Mouse (Mus musculus): ENCODE measurements around the gene Lmo1. TPM values are rescaled to one million over a fixed set of nuclear protein-coding genes. Genes with fewer than 3 reads are reported as not detected.

Lmo1 gene
- polyA plus RNA-seq, 1 experiment from 2014 or later: 2.6 TPM

- Histone ChIP-seq H3K9ac (ENCODE audit: low read length) (no peak overlapping the region), H3K4me1 (ENCODE audit: control insufficient read depth in 2 of 2, insufficient read depth in 2 of 2, low read length in 2 of 2) (no peaks in the 10 kb centered on the region; a peak in 1 of 4 replicates), H3K9me3 (ENCODE audit: control insufficient read depth, low read length) (no peaks in the 10 kb centered on the region), H3K27ac (replicated peaks in 1 of 2; ENCODE audit: control insufficient read depth in 1 of 2, insufficient read depth in 1 of 2, low read depth in 2 of 2, low read length in 2 of 2) (no peak overlapping the region), H3K36me3 (ENCODE audit: control insufficient read depth, insufficient read depth, low read length) (no peaks in the 10 kb centered on the region), H3K4me3 (ENCODE audit: control insufficient read depth in 1 of 2, insufficient read depth in 1 of 2, low read depth in 1 of 2, low read length in 2 of 2) (no peak overlapping the region), H3K27me3 (ENCODE audit: control insufficient read depth, insufficient read depth, low read length) (peaks cover 4% of the 10 kb centered on the region; the same call in 1 of the 2 replicates), H3K4me2 (ENCODE audit: low read length) (no peak overlapping the region)
- 44% methylated on average over 8 of the region's 8 CpGs for WGBS
- no peak for ATAC-seq (ENCODE audit: insufficient number of reproducible peaks, insufficient read depth, low FRiP score, low read depth)
Measured at GRCm38 (mm10) chr7:109145211-109145610, 29.8 kb downstream of the Lmo1 start.

GRCm38 (mm10) chr7:109144705-109145104 is 30.3 kb downstream of the Lmo1 start:
- H3K4me3 ChIP-seq (ENCODE audit: control insufficient read depth in 1 of 2, insufficient read depth in 1 of 2, low read depth in 1 of 2, low read length in 2 of 2): no peak overlapping the region
- H3K36me3 ChIP-seq (ENCODE audit: control insufficient read depth, insufficient read depth, low read length): no peaks in the 10 kb centered on the region
- H3K9me3 ChIP-seq (ENCODE audit: control insufficient read depth, low read length): no peaks in the 10 kb centered on the region
- H3K27ac ChIP-seq (replicated peaks in 1 of 2; ENCODE audit: control insufficient read depth in 1 of 2, insufficient read depth in 1 of 2, low read depth in 2 of 2, low read length in 2 of 2): no peak overlapping the region
- H3K4me1 ChIP-seq (ENCODE audit: control insufficient read depth in 2 of 2, insufficient read depth in 2 of 2, low read length in 2 of 2): no peaks in the 10 kb centered on the region; a peak in 1 of 4 replicates
- H3K4me2 ChIP-seq (ENCODE audit: low read length): no peak overlapping the region
- WGBS: 52% methylated on average over 11 of the region's 11 CpGs
- no peak for ATAC-seq (ENCODE audit: insufficient number of reproducible peaks, insufficient read depth, low FRiP score, low read depth)
- H3K9ac ChIP-seq (ENCODE audit: low read length): no peak overlapping the region
- peaks cover 4% of the 10 kb centered on the region; the same call in 1 of the 2 replicates for H3K27me3 ChIP-seq (ENCODE audit: control insufficient read depth, insufficient read depth, low read length)

- no peak overlapping the region for H3K4me2 ChIP-seq (ENCODE audit: low read length)
- no peak overlapping the region for H3K9ac ChIP-seq (ENCODE audit: low read length)
- peaks cover 4% of the 10 kb centered on the region; the same call in 1 of the 2 replicates for H3K27me3 ChIP-seq (ENCODE audit: control insufficient read depth, insufficient read depth, low read length)
- no peak overlapping the region for H3K27ac ChIP-seq (replicated peaks in 1 of 2; ENCODE audit: control insufficient read depth in 1 of 2, insufficient read depth in 1 of 2, low read depth in 2 of 2, low read length in 2 of 2)
- WGBS: 64% methylated on average over 2 of the region's 2 CpGs
- ATAC-seq (ENCODE audit: insufficient number of reproducible peaks, insufficient read depth, low FRiP score, low read depth): no peak
- no peaks in the 10 kb centered on the region for H3K36me3 ChIP-seq (ENCODE audit: control insufficient read depth, insufficient read depth, low read length)
- no peaks in the 10 kb centered on the region; a peak in 1 of 4 replicates for H3K4me1 ChIP-seq (ENCODE audit: control insufficient read depth in 2 of 2, insufficient read depth in 2 of 2, low read length in 2 of 2)
- H3K9me3 ChIP-seq (ENCODE audit: control insufficient read depth, low read length): no peaks in the 10 kb centered on the region
- H3K4me3 ChIP-seq (ENCODE audit: control insufficient read depth in 1 of 2, insufficient read depth in 1 of 2, low read depth in 1 of 2, low read length in 2 of 2): no peak overlapping the region
Measured at GRCm38 (mm10) chr7:109142564-109142963, 32.4 kb downstream of the Lmo1 start.

- Histone ChIP-seq H3K27ac (replicated peaks in 1 of 2; ENCODE audit: control insufficient read depth in 1 of 2, insufficient read depth in 1 of 2, low read depth in 2 of 2, low read length in 2 of 2) (no peak overlapping the region), H3K4me3 (ENCODE audit: control insufficient read depth in 1 of 2, insufficient read depth in 1 of 2, low read depth in 1 of 2, low read length in 2 of 2) (no peak overlapping the region), H3K9ac (ENCODE audit: low read length) (no peak overlapping the region), H3K27me3 (ENCODE audit: control insufficient read depth, insufficient read depth, low read length) (peaks cover 4% of the 10 kb centered on the region; the same call in 1 of the 2 replicates), H3K36me3 (ENCODE audit: control insufficient read depth, insufficient read depth, low read length) (no peaks in the 10 kb centered on the region), H3K9me3 (ENCODE audit: control insufficient read depth, low read length) (no peaks in the 10 kb centered on the region), H3K4me1 (ENCODE audit: control insufficient read depth in 2 of 2, insufficient read depth in 2 of 2, low read length in 2 of 2) (no peaks in the 10 kb centered on the region; a peak in 1 of 4 replicates), H3K4me2 (ENCODE audit: low read length) (no peak overlapping the region)
- WGBS: 59% methylated on average over 3 of the region's 3 CpGs
- ATAC-seq (ENCODE audit: insufficient number of reproducible peaks, insufficient read depth, low FRiP score, low read depth): no peak
Measured at GRCm38 (mm10) chr7:109141753-109142152, 33.3 kb downstream of the Lmo1 start.

GRCm38 (mm10) chr7:109141054-109141453 is 34.0 kb downstream of the Lmo1 start:
- H3K4me3 ChIP-seq (ENCODE audit: control insufficient read depth in 1 of 2, insufficient read depth in 1 of 2, low read depth in 1 of 2, low read length in 2 of 2): no peak overlapping the region
- no peaks in the 10 kb centered on the region; a peak in 1 of 4 replicates for H3K4me1 ChIP-seq (ENCODE audit: control insufficient read depth in 2 of 2, insufficient read depth in 2 of 2, low read length in 2 of 2)
- H3K27me3 ChIP-seq (ENCODE audit: control insufficient read depth, insufficient read depth, low read length): peaks cover 4% of the 10 kb centered on the region; the same call in 1 of the 2 replicates
- no peak overlapping the region for H3K9ac ChIP-seq (ENCODE audit: low read length)
- ATAC-seq (ENCODE audit: insufficient number of reproducible peaks, insufficient read depth, low FRiP score, low read depth): no peak
- 49% methylated on average over 2 of the region's 2 CpGs for WGBS
- no peak overlapping the region for H3K4me2 ChIP-seq (ENCODE audit: low read length)
- H3K27ac ChIP-seq (replicated peaks in 1 of 2; ENCODE audit: control insufficient read depth in 1 of 2, insufficient read depth in 1 of 2, low read depth in 2 of 2, low read length in 2 of 2): no peak overlapping the region
- no peaks in the 10 kb centered on the region for H3K36me3 ChIP-seq (ENCODE audit: control insufficient read depth, insufficient read depth, low read length)
- no peaks in the 10 kb centered on the region for H3K9me3 ChIP-seq (ENCODE audit: control insufficient read depth, low read length)

- Histone ChIP-seq H3K27me3 (ENCODE audit: control insufficient read depth, insufficient read depth, low read length) (peaks cover 4% of the 10 kb centered on the region; the same call in 1 of the 2 replicates), H3K27ac (replicated peaks in 1 of 2; ENCODE audit: control insufficient read depth in 1 of 2, insufficient read depth in 1 of 2, low read depth in 2 of 2, low read length in 2 of 2) (no peak overlapping the region), H3K4me3 (ENCODE audit: control insufficient read depth in 1 of 2, insufficient read depth in 1 of 2, low read depth in 1 of 2, low read length in 2 of 2) (no peak overlapping the region), H3K9me3 (ENCODE audit: control insufficient read depth, low read length) (no peaks in the 10 kb centered on the region), H3K4me1 (ENCODE audit: control insufficient read depth in 2 of 2, insufficient read depth in 2 of 2, low read length in 2 of 2) (no peaks in the 10 kb centered on the region; a peak in 1 of 4 replicates), H3K36me3 (ENCODE audit: control insufficient read depth, insufficient read depth, low read length) (no peaks in the 10 kb centered on the region), H3K4me2 (ENCODE audit: low read length) (no peak overlapping the region), H3K9ac (ENCODE audit: low read length) (no peak overlapping the region)
- WGBS: 5% methylated on average over 3 of the region's 3 CpGs
- ATAC-seq (ENCODE audit: insufficient number of reproducible peaks, insufficient read depth, low FRiP score, low read depth): no peak
Measured at GRCm38 (mm10) chr7:109139405-109139804, 35.6 kb downstream of the Lmo1 start.

GRCm38 (mm10) chr7:109137441-109137840 is 37.6 kb downstream of the Lmo1 start:
- WGBS: 68% methylated on average over 8 of the region's 8 CpGs

GRCm38 (mm10) chr7:109131565-109131964 is 43.4 kb downstream of the Lmo1 start:
- ATAC-seq (ENCODE audit: insufficient number of reproducible peaks, insufficient read depth, low FRiP score, low read depth): no peak
- 46% methylated on average over 2 of the region's 2 CpGs for WGBS
- H3K27me3 ChIP-seq (ENCODE audit: control insufficient read depth, insufficient read depth, low read length): no peaks in the 10 kb centered on the region
- no peaks in the 10 kb centered on the region for H3K36me3 ChIP-seq (ENCODE audit: control insufficient read depth, insufficient read depth, low read length)
- H3K27ac ChIP-seq (replicated peaks in 1 of 2; ENCODE audit: control insufficient read depth in 1 of 2, insufficient read depth in 1 of 2, low read depth in 2 of 2, low read length in 2 of 2): no peak overlapping the region
- no peak overlapping the region for H3K4me3 ChIP-seq (ENCODE audit: control insufficient read depth in 1 of 2, insufficient read depth in 1 of 2, low read depth in 1 of 2, low read length in 2 of 2)
- H3K9ac ChIP-seq (ENCODE audit: low read length): no peak overlapping the region
- H3K9me3 ChIP-seq (ENCODE audit: control insufficient read depth, low read length): no peaks in the 10 kb centered on the region
- H3K4me1 ChIP-seq (ENCODE audit: control insufficient read depth in 2 of 2, insufficient read depth in 2 of 2, low read length in 2 of 2): no peaks in the 10 kb centered on the region
- no peak overlapping the region for H3K4me2 ChIP-seq (ENCODE audit: low read length)

More at GRCm38 (mm10) chr7:109137441-109137840, 37.6 kb downstream of the Lmo1 start:
- ATAC-seq (ENCODE audit: insufficient number of reproducible peaks, insufficient read depth, low FRiP score, low read depth): no peak
- no peaks in the 10 kb centered on the region for H3K27me3 ChIP-seq (ENCODE audit: control insufficient read depth, insufficient read depth, low read length)
- no peaks in the 10 kb centered on the region for H3K4me1 ChIP-seq (ENCODE audit: control insufficient read depth in 2 of 2, insufficient read depth in 2 of 2, low read length in 2 of 2)
- no peak overlapping the region for H3K4me3 ChIP-seq (ENCODE audit: control insufficient read depth in 1 of 2, insufficient read depth in 1 of 2, low read depth in 1 of 2, low read length in 2 of 2)
- no peaks in the 10 kb centered on the region for H3K36me3 ChIP-seq (ENCODE audit: control insufficient read depth, insufficient read depth, low read length)
- H3K9me3 ChIP-seq (ENCODE audit: control insufficient read depth, low read length): no peaks in the 10 kb centered on the region
- H3K4me2 ChIP-seq (ENCODE audit: low read length): no peak overlapping the region
- H3K9ac ChIP-seq (ENCODE audit: low read length): no peak overlapping the region
- no peak overlapping the region for H3K27ac ChIP-seq (replicated peaks in 1 of 2; ENCODE audit: control insufficient read depth in 1 of 2, insufficient read depth in 1 of 2, low read depth in 2 of 2, low read length in 2 of 2)

Data from heart, embryonic 14.5 days (tissue).